Mouse (Mus musculus) adrenal gland, postnatal 0 days (tissue): ENCODE results near the gene Art1. TPM values are rescaled to one million over a fixed set of nuclear protein-coding genes. Genes with fewer than 3 reads are reported as not detected.

Experiments used
- polyA plus RNA-seq: library from polyadenylated mRNA; unstranded; fragments of >200 nt; fragmentation: Nextera tagmentation; extraction: Ambion mirVana; gene quantifications from 2 replicates; pipeline ENCODE4 v1.2.1, GENCODE M21; 2015

Gene Art1
- polyA plus RNA-seq = 2.0 and 2.4 TPM in 2 replicates

DNA sequence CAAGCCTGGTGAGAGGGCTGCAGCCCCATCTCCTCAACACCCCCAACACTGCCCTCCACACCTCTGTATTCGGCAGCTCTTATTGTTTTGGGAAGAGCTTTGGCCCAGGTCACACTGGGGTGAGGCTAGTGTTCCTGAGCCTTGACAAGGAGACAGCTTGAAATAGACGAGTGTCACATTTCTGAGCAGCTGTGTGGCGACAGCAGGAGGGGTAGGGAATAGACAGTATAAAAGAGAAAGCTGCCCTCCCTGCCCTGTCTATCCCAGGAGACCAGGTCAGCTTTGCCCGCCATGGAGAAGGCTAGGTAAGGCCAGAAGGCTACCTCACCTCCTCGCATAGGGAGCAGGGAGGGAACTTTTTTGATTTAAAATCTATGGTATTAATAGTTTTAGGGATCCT lies at the start of gene Art1:
Art1 (plus strand) TSS at position 257 of the 400 bp plus-strand sequence.

DNA sequence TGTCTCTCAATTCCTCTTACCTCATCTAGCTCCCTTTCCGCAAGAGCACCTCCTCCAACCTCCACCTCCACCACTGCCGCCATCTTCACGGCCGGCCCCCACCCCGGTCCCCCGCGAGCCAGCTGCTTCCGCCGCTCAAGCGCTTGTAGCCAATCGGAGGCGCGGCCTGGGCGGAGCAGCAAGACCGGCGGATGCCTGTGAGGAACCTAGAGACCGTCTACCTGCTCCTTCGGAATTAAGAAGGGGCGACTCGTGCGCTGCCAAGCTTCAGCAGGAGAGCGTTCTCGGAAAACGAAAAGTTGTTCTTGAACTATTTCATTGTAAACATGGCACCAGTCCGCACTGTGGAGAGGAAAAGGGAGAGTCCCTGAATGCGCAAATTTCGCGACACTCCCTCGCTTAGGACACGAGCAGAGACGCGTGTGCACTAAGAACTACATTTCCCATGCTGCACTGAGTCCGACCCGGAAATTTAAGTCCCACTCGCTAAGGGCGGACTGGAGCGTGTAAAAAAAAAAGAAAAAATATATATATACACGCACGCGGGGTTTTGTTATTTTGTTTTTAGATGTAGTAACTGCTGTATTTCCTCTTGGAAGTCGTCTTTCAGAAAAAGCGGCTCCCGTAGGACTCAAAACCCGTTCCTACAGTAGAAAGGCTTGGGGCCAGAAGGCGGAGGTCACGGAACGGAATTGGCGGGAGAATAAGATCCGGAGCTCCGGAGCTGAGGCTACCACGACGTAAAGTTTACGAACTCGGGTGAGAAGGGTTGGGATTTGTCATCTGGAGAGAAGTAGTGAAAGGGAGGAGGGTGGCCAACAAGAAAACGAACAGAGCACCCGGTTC lies 36.3 kb upstream of the Art1 start, which contains the start of the genes Rnf121, Xndc1 and Xntrpc:
Rnf121 (minus strand) TSS at position 424 of the 846 bp plus-strand sequence.
Xndc1 (plus strand) TSS at position 466 of the 846 bp plus-strand sequence.
Xntrpc (plus strand) TSS at position 668 of the 846 bp plus-strand sequence.

DNA sequence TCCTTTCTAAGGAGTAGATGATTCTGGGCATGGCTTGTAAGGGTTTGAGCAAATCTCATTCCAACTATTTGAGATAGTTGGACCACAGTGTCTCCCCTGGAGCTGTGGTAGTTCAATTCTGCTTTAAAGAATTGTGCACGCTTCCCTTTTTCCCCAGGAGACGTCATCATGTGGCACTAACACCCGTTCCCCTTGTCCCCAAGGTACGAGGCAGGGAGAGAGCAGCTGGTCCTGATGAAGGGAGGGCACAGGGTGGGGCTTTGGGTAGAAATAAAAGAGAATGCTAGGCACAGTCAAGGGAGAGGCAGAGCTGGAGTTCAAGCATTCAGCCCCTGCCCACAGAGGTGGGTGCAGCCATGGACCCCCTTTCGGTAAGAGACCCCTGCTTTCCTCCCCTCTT lies 18.7 kb upstream of the Art1 start, which contains the start of gene Trpc2:
Trpc2 (plus strand) TSS at position 301 of the 400 bp plus-strand sequence.

DNA sequence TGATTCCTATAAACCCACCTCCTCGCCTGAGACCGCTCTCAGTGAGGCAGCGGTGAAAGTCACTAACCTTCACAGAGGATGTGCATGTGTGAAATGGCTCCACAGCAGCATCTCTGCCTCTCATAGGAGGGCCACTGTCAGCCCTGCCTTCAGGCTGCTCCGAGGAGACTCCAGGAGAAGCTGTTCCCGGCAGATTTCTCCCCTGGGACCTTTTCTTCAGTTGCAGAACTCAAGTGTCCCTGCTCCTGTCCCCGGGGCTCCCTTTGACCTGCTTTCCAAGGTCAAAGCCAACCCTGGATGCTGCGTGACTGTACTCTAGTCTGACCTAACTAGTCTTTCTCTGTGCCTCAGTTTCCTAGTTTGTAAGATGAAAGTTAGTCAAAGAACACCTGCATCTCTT lies 7.6 kb downstream of the Art1 start, which contains the start of gene Art5:
Art5 (minus strand) TSS at position 319 of the 400 bp plus-strand sequence.

DNA sequence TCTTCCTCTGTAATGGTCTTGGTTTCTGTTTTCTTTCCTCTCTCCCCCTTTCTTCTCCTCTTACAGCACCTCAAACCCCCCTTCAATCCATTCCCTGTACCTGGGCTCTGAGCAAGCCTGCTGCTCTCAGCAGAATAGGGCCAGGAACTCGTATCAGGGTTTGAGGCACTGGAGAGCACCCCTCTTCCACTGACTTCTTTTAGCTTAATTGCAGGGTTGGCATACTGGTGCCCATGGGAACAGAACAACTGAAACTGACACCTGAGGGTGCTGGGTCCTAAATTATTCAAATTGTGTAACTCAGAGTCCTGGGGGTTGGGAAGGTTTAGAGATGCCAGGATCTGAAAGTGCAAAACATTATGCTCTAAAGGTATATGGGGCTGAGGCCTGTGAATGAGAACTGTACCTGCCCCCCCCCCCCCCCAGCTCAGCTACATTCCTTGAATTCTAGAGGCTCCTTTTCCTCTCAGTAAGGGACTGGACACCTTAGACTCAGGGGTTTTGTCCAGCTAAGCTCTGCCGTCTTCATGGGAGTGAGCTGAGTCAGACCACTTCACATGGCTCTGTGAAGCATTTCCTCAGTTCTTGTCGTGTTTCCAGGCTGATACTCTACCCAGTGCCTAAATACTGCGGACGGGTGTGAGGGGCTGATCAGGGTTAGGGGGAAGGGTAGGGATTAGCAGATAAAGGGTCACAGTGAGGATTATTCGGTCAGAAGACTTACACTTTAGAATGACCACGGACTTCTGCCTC lies 15.2 kb downstream of the Art1 start, which contains the start of gene Chrna10:
Chrna10 (minus strand) TSS at position 250 of the 753 bp plus-strand sequence.

Other genes starting within 250 kb of the Art1 start
- gene Folr2, start 244.5 kb upstream of the Art1 start, polyA plus RNA-seq = 9.9 and 11.1 TPM in 2 replicates
- 30.2 and 36.9 TPM in 2 replicates for gene Anapc15, start 238.0 kb upstream of the Art1 start, polyA plus RNA-seq
- gene Folr1, start 231.0 kb upstream of the Art1 start, polyA plus RNA-seq = 8.2 and 12.2 TPM in 2 replicates
- 118 and 135 TPM in 2 replicates for gene Lamtor1, start 195.8 kb upstream of the Art1 start, polyA plus RNA-seq
- gene Tomt, start 195.4 kb upstream of the Art1 start, polyA plus RNA-seq = 0.08 TPM in 1 of 2 replicates, not detected in the other
- 14.3 and 19.7 TPM in 2 replicates for gene Lrrc51, start 167.8 kb upstream of the Art1 start, polyA plus RNA-seq
- gene Numa1, start 167.6 kb upstream of the Art1 start, polyA plus RNA-seq = 30.6 and 40.0 TPM in 2 replicates
- 7.5 and 13.6 TPM in 2 replicates for gene Il18bp, start 83.1 kb upstream of the Art1 start, polyA plus RNA-seq
- gene Rnf121, start 36.3 kb upstream of the Art1 start, polyA plus RNA-seq = 14.0 and 15.6 TPM in 2 replicates
- 8.7 and 12.5 TPM in 2 replicates for gene Xndc1, start 36.2 kb upstream of the Art1 start, polyA plus RNA-seq
- 0.35 TPM in 2 replicates for gene Xntrpc, start 36.0 kb upstream of the Art1 start, polyA plus RNA-seq
- not detected in 2 replicates for gene Trpc2, start 18.6 kb upstream of the Art1 start, polyA plus RNA-seq
- gene Art5, start 7.7 kb downstream of the Art1 start, polyA plus RNA-seq = 1.1 and 1.7 TPM in 2 replicates
- 0.29 TPM in 1 of 2 replicates, not detected in the other for gene Chrna10, start 15.1 kb downstream of the Art1 start, polyA plus RNA-seq
- gene Nup98, start 108.4 kb downstream of the Art1 start, polyA plus RNA-seq = 10.6 and 14.8 TPM in 2 replicates
- 79.7 and 172 TPM in 2 replicates for gene Pgap2, start 108.5 kb downstream of the Art1 start, polyA plus RNA-seq
- 42.5 and 58.3 TPM in 2 replicates for gene Rhog, start 154.3 kb downstream of the Art1 start, polyA plus RNA-seq
- gene Stim1, start 166.1 kb downstream of the Art1 start, polyA plus RNA-seq = 20.1 and 31.1 TPM in 2 replicates